Mouse (Mus musculus) embryonic facial prominence, embryonic 11.5 days (tissue): ENCODE results near the gene Ccp110. TPM values are rescaled to one million over a fixed set of nuclear protein-coding genes. Genes with fewer than 3 reads are reported as not detected.
A peak's percentile ranks its signal among the peaks of the same experiment; 100 is the strongest.

Source experiments
- ATAC-seq: fragments of 200-750 bp; cut with Nextera tagmentation; replicated peaks from 2 replicates; pipeline ENCODE4 v1.8.0; 2017; ENCODE audit warnings: low read depth; ENCODE audit not compliant: insufficient number of reproducible peaks, low FRiP score, low TSS enrichment
- DNase-seq: peaks from one replicate; pipeline ENCODE4 v3.0.0-alpha.2; 2015; ENCODE audit warnings: low spot score
- H3K27ac ChIP-seq: fragments of 300-500 bp; sonication (generic); replicated peaks from 2 replicates; pipeline ENCODE4 v1.5.1; 2014; ENCODE audit warnings: mild to moderate bottlenecking, low read depth, low read length, control low read depth
- H3K27me3 ChIP-seq: fragments of 300-500 bp; sonication (generic); 2 replicates; pipeline ENCODE4 v1.6.1; 2014; ENCODE audit warnings: mild to moderate bottlenecking, low read length, moderate library complexity, mixed read lengths; ENCODE audit not compliant: control insufficient read depth, insufficient read depth
- H3K36me3 ChIP-seq: fragments of 300-500 bp; sonication (generic); replicated peaks from 2 replicates; pipeline ENCODE4 v1.6.1; 2014; ENCODE audit warnings: low read depth, mild to moderate bottlenecking, low read length, moderate library complexity, mixed read lengths; ENCODE audit not compliant: control insufficient read depth, insufficient read depth
- H3K4me1 ChIP-seq: fragments of 300-500 bp; sonication (generic); 2 replicates; pipeline ENCODE4 v1.6.1; 2014; ENCODE audit warnings: low read length, mixed read lengths; ENCODE audit not compliant: control insufficient read depth, insufficient read depth
- H3K4me2 ChIP-seq: fragments of 300-500 bp; sonication (generic); 2 replicates; pipeline ENCODE4 v1.6.1; 2014; ENCODE audit warnings: low read depth, mild to moderate bottlenecking, control low read depth, low read length, moderate library complexity
- H3K4me3 ChIP-seq: fragments of 300-500 bp; sonication (generic); 2 replicates; pipeline ENCODE4 v1.5.1; 2014; ENCODE audit warnings: low read depth, low read length, control low read depth
- H3K9ac ChIP-seq: fragments of 300-500 bp; sonication (generic); replicated peaks from 2 replicates; pipeline ENCODE4 v1.6.1; 2014; ENCODE audit warnings: mild to moderate bottlenecking, control low read depth, low read length
- H3K9me3 ChIP-seq: fragments of 300-500 bp; sonication (generic); replicated peaks from 2 replicates; pipeline ENCODE4 v1.6.1; 2016; ENCODE audit warnings: mild to moderate bottlenecking, low read length, inconsistent platforms, mixed read lengths; ENCODE audit not compliant: control insufficient read depth
- WGBS: fragments of 180-500 bp; shearing (Covaris S2); extraction: QIAGEN DNeasy Blood & Tissue Kit; methylation state at CpG from one replicate; pipeline ENCODE4 v1.1.7; 2014; 5-methylcytosine and 5-hydroxymethylcytosine counted together
- polyA plus RNA-seq: library from polyadenylated mRNA; unstranded; fragments of >200 nt; fragmentation: Nextera tagmentation; extraction: Ambion mirVana; gene quantifications from 2 replicates; pipeline ENCODE4 v1.2.1, GENCODE M21; 2014

The Ccp110 gene
- polyA plus RNA-seq, 1 experiment from 2014 or later, result 19.0 TPM

DNA sequence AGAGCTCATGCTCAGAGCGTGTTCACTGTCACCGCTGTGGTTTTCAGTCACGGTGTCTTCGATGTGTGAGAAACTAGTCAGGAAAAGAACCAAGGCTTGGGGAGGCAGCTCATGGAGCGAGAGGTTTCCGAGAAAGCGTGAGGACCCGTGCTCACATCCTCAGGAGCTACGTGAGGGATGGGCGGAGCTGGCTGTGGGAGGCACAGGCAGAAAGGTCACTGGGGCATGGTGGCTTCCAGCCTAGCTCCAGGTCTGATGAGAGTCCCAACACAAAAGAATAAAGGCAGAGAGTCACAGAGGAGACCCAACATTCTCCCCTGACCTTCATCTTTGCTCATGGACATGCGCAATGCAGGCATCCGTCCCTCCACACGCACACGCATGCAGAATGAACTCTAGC is 52.4 kb downstream of the Ccp110 start:
- Histone ChIP-seq H3K36me3 (no peaks in the 10 kb centered on the region; the same call in 1 of the 2 replicates), H3K4me2 (no peak overlapping the region), H3K9ac (no peak overlapping the region), H3K27ac (no peak overlapping the region), H3K4me1 (no peaks in the 10 kb centered on the region), H3K27me3 (no peaks in the 10 kb centered on the region), H3K4me3 (no peak overlapping the region), H3K9me3 (no peaks in the 10 kb centered on the region)
- no peak for ATAC-seq
- no peak for DNase-seq
- 77% methylated on average over 14 of the region's 14 CpGs for WGBS

DNA sequence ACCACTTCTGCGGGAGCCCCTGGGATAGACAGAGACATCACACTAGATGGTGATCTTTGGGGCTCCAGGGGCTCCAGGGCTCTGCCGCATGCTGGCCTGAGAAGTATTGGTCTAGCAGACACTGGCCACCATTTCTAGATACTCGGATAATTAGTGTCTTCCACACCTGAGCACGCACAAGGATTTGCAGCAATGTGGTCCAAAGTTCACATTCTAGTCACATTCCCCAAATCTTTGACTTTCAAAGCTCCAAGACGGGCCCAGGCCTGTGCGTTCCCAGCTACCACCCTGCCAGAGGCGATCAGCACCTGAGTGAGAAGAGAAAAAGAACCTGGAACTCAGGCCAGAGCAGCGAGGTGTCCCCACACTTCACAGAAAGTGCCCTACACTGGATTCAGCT is 53.3 kb downstream of the Ccp110 start:
- Histone ChIP-seq H3K27ac (no peak overlapping the region), H3K4me1 (no peaks in the 10 kb centered on the region), H3K9ac (no peak overlapping the region), H3K27me3 (no peaks in the 10 kb centered on the region), H3K9me3 (no peaks in the 10 kb centered on the region), H3K4me3 (no peak overlapping the region), H3K4me2 (no peak overlapping the region), H3K36me3 (no peaks in the 10 kb centered on the region; the same call in 1 of the 2 replicates)
- WGBS, result 68% methylated on average over 8 of the region's 8 CpGs
- DNase-seq, result no peak
- ATAC-seq, result no peak

DNA sequence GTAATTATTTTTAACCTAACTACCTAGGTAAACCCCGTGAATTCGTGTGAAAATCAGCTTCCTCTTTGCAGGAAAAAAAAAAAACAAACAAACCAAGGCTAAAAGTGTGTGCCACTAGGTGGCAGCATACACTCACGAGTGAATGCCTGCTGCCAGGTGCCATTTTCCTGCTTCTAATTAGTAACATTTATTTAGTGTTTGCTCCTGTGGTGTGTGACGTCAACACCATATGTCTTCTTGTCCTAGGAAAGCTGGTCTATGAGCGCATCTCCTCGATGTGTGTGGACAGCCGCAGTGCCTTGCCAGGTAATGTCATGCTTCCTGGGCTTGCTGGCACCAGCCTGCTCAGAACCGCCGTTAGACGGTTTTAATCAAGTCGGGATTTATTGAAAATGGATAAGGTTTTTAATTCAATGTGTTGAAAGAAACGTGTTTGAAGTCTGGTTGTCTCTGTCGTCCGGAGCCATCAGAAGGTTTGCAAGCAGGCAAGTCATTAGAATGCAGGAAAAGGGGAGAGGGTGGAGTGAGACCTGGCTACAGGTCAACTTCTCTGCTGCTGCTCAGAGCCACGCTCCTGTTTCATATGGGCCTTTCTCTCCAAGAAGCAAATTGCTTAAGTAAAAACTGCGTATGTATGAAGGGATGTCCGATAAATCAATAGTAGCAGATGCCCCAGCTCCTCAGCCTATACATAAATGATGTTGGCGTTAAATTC is 53.9 kb downstream of the Ccp110 start:
- no peak overlapping the region for H3K4me3 ChIP-seq
- DNase-seq (peak; percentile 84), ATAC-seq (0 out of 2 replicates have a peak, but pooled peaks have one; percentile 61)
- H3K9ac ChIP-seq, result no peak overlapping the region
- no peaks in the 10 kb centered on the region for H3K27me3 ChIP-seq
- no peak overlapping the region for H3K27ac ChIP-seq
- H3K4me2 ChIP-seq, result no peak overlapping the region
- H3K4me1 ChIP-seq, result no peaks in the 10 kb centered on the region
- H3K36me3 ChIP-seq, result no peaks in the 10 kb centered on the region; the same call in 1 of the 2 replicates
- no peaks in the 10 kb centered on the region for H3K9me3 ChIP-seq
- WGBS, result 61% methylated on average over 18 of the region's 18 CpGs

DNA sequence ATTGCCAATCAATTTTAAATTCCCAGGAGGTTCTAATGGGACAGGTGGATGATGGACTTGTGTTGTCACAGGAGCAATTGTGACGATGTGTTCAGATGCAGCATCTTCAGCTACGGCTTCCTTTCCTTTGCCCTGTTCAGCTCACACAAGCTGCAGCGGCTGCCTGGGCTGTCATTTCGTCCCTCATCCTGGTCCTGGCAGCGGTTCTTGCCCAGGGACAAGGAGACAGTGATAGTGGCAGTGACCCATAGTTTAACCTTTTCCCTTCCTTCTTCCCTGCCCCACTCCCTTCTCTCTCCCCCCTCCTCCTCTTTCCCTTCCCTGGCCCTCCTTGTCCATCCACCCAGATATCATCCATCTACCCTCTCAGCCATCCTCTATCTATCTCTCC is 54.5 kb downstream of the Ccp110 start:
- no peak overlapping the region for H3K27ac ChIP-seq
- no peak for DNase-seq
- no peak overlapping the region for H3K4me2 ChIP-seq
- H3K9me3 ChIP-seq, result no peaks in the 10 kb centered on the region
- no peak overlapping the region for H3K4me3 ChIP-seq
- no peak for ATAC-seq
- WGBS, result 85% methylated on average over 5 of the region's 5 CpGs
- H3K36me3 ChIP-seq, result no peaks in the 10 kb centered on the region; the same call in 1 of the 2 replicates
- no peaks in the 10 kb centered on the region for H3K27me3 ChIP-seq
- no peaks in the 10 kb centered on the region for H3K4me1 ChIP-seq
- no peak overlapping the region for H3K9ac ChIP-seq

DNA sequence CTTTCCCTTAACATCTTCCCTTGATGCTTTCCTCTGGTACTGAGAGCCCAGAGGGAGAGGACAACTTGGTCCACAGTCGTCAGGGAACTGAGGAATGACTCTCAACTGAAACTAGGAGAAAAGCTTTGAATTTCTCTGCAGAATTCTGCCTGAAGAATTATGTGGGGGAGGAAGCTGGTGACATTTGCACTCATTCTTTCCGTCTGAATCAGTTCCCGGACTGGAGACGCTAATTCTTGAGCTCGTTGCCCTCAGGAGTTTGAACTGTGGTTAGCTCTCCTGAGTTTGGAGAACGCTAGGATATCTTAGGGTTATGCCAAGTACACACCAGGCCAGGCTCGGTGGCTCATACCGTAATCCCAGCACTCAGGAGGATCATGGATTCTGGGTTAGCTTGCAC is 56.9 kb downstream of the Ccp110 start:
- ATAC-seq (no peak), DNase-seq (no peak)
- no peaks in the 10 kb centered on the region for H3K36me3 ChIP-seq
- no peak overlapping the region for H3K9ac ChIP-seq
- no peak overlapping the region for H3K27ac ChIP-seq
- H3K4me1 ChIP-seq, result no peaks in the 10 kb centered on the region
- H3K27me3 ChIP-seq, result no peaks in the 10 kb centered on the region
- 86% methylated on average over 8 of the region's 8 CpGs for WGBS
- no peak overlapping the region for H3K4me2 ChIP-seq
- H3K9me3 ChIP-seq, result no peaks in the 10 kb centered on the region
- H3K4me3 ChIP-seq, result no peak overlapping the region

DNA sequence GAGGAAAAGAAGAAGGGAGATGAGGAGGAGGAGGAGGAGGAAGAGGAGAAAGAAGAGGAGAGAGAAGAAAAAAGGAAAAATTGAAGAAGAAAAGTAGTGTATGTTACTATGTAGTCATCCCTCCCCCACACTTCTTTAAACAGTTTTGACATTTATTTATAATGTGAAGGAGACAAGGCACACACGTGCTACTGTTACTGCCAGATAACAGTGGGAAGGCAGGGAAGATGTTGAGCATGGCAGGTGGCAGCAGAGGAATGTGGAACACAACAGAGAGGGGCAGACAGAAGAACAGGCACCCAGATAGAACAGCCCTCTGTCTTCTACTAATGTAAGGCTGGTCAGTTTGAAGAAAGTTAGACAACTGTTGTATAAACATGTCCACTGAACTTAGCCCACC is 57.3 kb downstream of the Ccp110 start:
- ATAC-seq (no peak), DNase-seq (no peak)
- Histone ChIP-seq H3K9ac (no peak overlapping the region), H3K36me3 (no peaks in the 10 kb centered on the region), H3K27ac (no peak overlapping the region), H3K4me2 (no peak overlapping the region), H3K27me3 (no peaks in the 10 kb centered on the region), H3K4me3 (no peak overlapping the region), H3K4me1 (no peaks in the 10 kb centered on the region), H3K9me3 (no peaks in the 10 kb centered on the region)
- WGBS, result 72% methylated on average over 1 of the region's 1 CpGs

DNA sequence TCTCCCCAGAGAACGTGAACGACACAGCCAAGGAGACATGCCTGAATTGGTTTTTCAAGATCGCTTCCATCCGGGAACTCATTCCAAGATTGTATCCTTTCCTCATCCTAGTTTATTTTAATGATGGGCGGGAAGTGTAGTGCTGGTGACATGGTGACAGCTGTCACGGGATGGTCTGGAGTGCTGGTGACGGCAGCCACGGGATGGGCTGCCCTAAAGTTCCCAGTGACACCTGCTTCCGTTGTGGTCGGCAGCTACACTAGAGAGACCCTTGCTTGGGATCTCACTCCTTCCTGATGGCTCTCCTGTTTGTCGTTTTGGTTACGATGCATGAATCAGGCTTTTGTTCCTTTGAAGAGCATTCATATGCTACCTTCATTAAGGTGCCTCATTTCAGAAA is 60.7 kb downstream of the Ccp110 start:
- Histone ChIP-seq H3K9ac (no peak overlapping the region), H3K27me3 (no peaks in the 10 kb centered on the region), H3K36me3 (no peaks in the 10 kb centered on the region), H3K4me2 (no peak overlapping the region), H3K27ac (no peak overlapping the region), H3K4me3 (no peak overlapping the region), H3K9me3 (no peaks in the 10 kb centered on the region), H3K4me1 (no peaks in the 10 kb centered on the region)
- DNase-seq (no peak), ATAC-seq (no peak)
- 88% methylated on average over 12 of the region's 12 CpGs for WGBS

DNA sequence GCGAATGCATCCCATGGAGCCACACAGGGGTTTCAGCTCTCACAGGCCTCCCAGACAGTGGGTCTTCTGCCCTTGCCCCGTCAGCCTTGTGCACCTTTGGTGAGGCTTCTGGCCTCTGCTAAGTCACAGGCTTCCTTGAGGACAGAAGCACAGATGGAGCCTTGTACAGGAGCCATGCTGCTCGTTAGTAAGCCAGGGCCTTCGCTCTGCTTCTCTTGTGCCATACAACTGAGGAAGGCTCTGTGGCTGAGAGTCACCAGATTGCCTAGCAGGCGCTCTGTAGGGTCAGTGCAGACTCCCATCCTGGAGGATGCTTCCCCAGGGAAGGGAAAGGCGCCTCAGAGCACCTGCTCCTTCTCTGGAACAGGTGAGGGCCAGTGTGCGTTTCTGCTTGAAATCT is 63.6 kb downstream of the Ccp110 start:
- no peak overlapping the region for H3K9ac ChIP-seq
- ATAC-seq, result no peak
- 84% methylated on average over 7 of the region's 7 CpGs for WGBS

More for the DNA sequence above, 63.6 kb downstream of the Ccp110 start:
- H3K27ac ChIP-seq, result no peak overlapping the region
- no peak for DNase-seq
- H3K4me2 ChIP-seq, result no peak overlapping the region
- H3K36me3 ChIP-seq, result no peaks in the 10 kb centered on the region; the same call in 1 of the 2 replicates
- H3K4me1 ChIP-seq, result no peaks in the 10 kb centered on the region
- no peaks in the 10 kb centered on the region for H3K9me3 ChIP-seq
- no peaks in the 10 kb centered on the region for H3K27me3 ChIP-seq
- H3K4me3 ChIP-seq, result no peak overlapping the region
